Mouse (Mus musculus): ENCODE data around the gene Mfsd4b2. TPM values are rescaled to one million over a fixed set of nuclear protein-coding genes. Genes with fewer than 3 reads are reported as not detected.

Mfsd4b2 gene
- polyA plus RNA-seq, 1 experiment, result not detected

DNA sequence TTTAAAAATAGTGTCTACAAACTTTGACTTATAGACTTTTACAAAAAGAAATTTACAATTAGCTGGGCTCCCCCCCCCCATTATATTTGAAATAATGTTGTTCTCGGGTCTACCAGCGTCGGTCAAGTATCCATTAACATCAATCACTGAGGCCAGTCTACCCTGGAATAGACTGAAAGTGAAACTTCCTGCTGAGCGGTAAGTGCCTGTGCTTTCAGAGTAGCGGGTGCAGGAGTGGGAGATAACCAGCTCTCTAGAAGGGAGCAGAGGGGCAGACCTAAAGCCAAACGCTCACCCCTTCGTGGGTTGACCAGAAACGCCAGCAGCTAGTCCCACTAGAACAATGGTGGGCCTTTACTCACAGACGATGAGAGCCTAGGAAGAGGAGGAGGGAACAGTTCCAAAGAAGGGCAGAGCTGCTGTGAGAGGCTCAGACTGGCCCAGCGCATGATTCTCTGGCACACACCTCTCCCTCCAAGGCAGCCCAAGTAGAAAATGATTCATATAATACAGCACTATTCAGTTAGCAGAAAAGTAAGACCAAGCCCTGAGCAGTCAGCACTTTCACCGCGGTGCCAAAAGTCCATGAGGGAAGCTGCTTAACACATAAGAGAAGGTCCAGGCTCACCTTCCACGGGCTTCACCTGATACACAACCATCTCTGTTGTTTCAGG, 17.8 kb downstream of the Mfsd4b2 start:
- Histone ChIP-seq H3K4me3 (ENCODE audit: insufficient read depth, low read depth, low read length) (no peak overlapping the region), H3K27ac (replicated peaks; ENCODE audit: low read depth, low read length) (no peak overlapping the region), H3K4me1 (ENCODE audit: control insufficient read depth, insufficient read depth, insufficient read length, low read length) (no peaks in the 10 kb centered on the region)

DNA sequence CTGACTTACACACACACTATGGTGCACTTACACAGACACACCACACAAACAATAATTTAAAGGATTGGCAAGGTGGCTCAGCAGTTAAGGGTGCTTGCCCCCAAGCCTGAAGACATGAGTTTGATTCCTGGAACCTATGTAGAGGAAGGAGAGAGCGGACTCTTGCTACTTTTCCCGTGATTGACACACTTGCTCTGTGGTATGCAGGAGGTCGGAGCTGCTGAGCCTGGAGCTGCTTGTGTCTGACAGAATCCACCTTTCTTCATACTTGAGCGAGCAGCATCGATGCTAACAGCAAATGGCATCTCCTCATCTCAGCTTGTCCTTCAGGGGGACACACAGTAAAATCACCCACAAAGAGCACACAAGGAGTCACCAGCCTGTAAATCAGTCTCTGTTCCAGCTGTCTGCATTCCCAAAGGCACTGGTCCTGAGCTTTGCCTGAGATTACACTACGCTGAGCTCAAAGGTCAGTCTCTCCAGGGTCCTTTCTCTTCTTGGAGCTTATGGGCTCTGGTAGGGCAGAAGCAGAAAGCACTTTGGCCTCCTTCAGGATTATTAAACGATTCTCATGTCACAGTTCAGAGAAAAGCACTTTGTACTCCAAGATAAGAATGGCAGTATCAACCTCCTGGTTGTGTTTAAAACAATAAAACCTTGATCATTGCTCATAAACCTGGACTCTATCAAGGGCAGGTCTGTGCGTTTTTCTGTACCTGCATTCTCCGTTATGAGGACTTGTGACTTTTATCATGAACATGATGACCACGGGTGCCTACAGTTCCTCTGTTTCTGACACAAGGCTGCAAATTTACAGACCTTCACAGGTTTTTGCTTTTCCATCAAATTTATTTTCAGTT, 19.7 kb downstream of the Mfsd4b2 start:
- H3K4me1 ChIP-seq (ENCODE audit: control insufficient read depth, insufficient read depth, insufficient read length, low read length), result no peaks in the 10 kb centered on the region
- no peak overlapping the region for H3K27ac ChIP-seq (replicated peaks; ENCODE audit: low read depth, low read length)
- no peak overlapping the region for H3K4me3 ChIP-seq (ENCODE audit: insufficient read depth, low read depth, low read length)

- no peak overlapping the region for H3K4me3 ChIP-seq (ENCODE audit: insufficient read depth, low read depth, low read length)
- no peak overlapping the region for H3K27ac ChIP-seq (replicated peaks; ENCODE audit: low read depth, low read length)
- no peaks in the 10 kb centered on the region for H3K4me1 ChIP-seq (ENCODE audit: control insufficient read depth, insufficient read depth, insufficient read length, low read length)
Observed at GRCm38 (mm10) chr10:39904191-39904590, 22.5 kb downstream of the Mfsd4b2 start.

- 0 out of 2 replicates have a peak within 1 kb of the TSS, but pooled peaks have one; percentile 19 for H3K27ac ChIP-seq (replicated peaks; ENCODE audit: low read depth, low read length)
- peak within 1 kb of the TSS; percentile 81 for H3K4me3 ChIP-seq (ENCODE audit: insufficient read depth, low read depth, low read length)
- H3K4me1 ChIP-seq (ENCODE audit: control insufficient read depth, insufficient read depth, insufficient read length, low read length), result no peaks in the 10 kb centered on the region
Observed at GRCm38 (mm10) chr10:39898874-39899371, 27.8 kb downstream of the Mfsd4b2 start, which contains the start of gene Mfsd4b4. Gene Mfsd4b4 (minus strand): TSS chr10:39899238.

DNA sequence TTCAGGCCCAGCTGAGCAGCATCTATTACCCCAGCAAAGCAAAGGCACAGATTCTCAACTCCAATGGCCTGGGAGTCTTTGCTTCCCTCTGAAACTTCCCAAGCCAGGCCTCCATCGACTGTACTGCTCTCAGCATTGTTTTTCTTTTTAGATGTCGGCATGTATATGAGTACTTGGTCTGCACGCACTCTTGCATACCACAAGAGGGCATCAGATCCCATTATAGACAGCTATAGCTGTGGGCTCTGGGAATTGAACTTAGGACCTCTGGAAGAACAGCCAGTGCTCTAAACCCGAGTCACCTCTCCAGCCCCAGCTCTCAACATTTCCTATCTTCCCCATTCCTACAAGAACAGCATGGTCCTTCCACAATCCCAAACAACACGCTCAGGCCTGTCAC, 30.2 kb downstream of the Mfsd4b2 start:
- H3K4me1 ChIP-seq (ENCODE audit: control insufficient read depth, insufficient read depth, insufficient read length, low read length), result no peaks in the 10 kb centered on the region
- no peak overlapping the region for H3K4me3 ChIP-seq (ENCODE audit: insufficient read depth, low read depth, low read length)
- H3K27ac ChIP-seq (replicated peaks; ENCODE audit: low read depth, low read length), result no peak overlapping the region

GRCm38 (mm10) chr10:39893702-39894697, 32.7 kb downstream of the Mfsd4b2 start:
- H3K27ac ChIP-seq (replicated peaks; ENCODE audit: low read depth, low read length), result no peak overlapping the region
- H3K4me1 ChIP-seq (ENCODE audit: control insufficient read depth, insufficient read depth, insufficient read length, low read length), result no peaks in the 10 kb centered on the region
- no peak overlapping the region for H3K4me3 ChIP-seq (ENCODE audit: insufficient read depth, low read depth, low read length)

DNA sequence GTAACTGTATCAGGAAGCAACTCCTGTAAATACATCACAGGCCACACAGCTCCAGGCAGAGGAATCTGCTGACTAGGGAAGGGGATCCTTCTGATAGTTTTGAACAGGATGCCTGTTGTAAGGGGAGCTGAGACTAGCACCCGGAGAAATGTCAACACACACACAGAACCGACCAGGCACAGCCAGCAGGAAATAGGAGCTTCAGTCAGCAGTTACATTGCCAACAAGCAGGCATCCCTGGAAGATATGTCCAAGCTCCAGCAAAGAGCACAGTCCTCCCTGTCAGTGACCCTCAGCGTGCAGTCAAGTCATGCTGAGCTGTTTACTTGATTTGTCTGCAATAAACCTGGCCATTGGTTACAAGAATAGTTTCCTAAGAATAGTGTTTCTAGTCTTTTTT, 38.1 kb downstream of the Mfsd4b2 start:
- Histone ChIP-seq H3K4me1 (ENCODE audit: control insufficient read depth, insufficient read depth, insufficient read length, low read length) (no peaks in the 10 kb centered on the region), H3K27ac (replicated peaks; ENCODE audit: low read depth, low read length) (no peak overlapping the region), H3K4me3 (ENCODE audit: insufficient read depth, low read depth, low read length) (no peak overlapping the region)

Other genes starting within 250 kb of the Mfsd4b2 start
- 4.3 and 6.9 TPM in 2 replicates for gene Rev3l, start 194.8 kb downstream of the Mfsd4b2 start, polyA plus RNA-seq (2012; ENCODE audit: insufficient read depth, insufficient read length, missing spikeins)
- gene Mfsd4b4, start 27.7 kb downstream of the Mfsd4b2 start, polyA plus RNA-seq (2012; ENCODE audit: insufficient read depth, insufficient read length, missing spikeins), result 2.0 and 4.7 TPM in 2 replicates
- 2.3 and 3.1 TPM in 2 replicates for gene Mfsd4b3, start 33.2 kb upstream of the Mfsd4b2 start, polyA plus RNA-seq (2012; ENCODE audit: insufficient read depth, insufficient read length, missing spikeins)
- not detected in 2 replicates for gene Mfsd4b5, start 59.7 kb upstream of the Mfsd4b2 start, polyA plus RNA-seq (2012; ENCODE audit: insufficient read depth, insufficient read length, missing spikeins)
- gene Mfsd4b1, start 98.3 kb upstream of the Mfsd4b2 start, polyA plus RNA-seq (2012; ENCODE audit: insufficient read depth, insufficient read length, missing spikeins), result 8.1 and 9.7 TPM in 2 replicates
- 15.4 and 16.1 TPM in 2 replicates for gene Slc16a10, start 215.3 kb upstream of the Mfsd4b2 start, polyA plus RNA-seq (2012; ENCODE audit: insufficient read depth, insufficient read length, missing spikeins)